Mouse (Mus musculus) thymus, adult 2 months (tissue): ENCODE results near the gene AU040320.

Source experiments
- CTCF ChIP-seq: fragments of 200-500 bp; IDR thresholded peaks from 2 replicates; pipeline ENCODE4 v1.5.1; 2012; ENCODE audit warnings: mild to moderate bottlenecking, control low read depth, low read length, moderate library complexity, borderline replicate concordance; ENCODE audit not compliant: control insufficient read depth, poor library complexity, insufficient read depth; ENCODE audit errors: extremely low read depth
- POLR2A ChIP-seq: fragments of 200-500 bp; IDR thresholded peaks from 2 replicates; pipeline ENCODE4 v1.6.1; 2012; ENCODE audit warnings: mild to moderate bottlenecking, low read length, control low read depth, moderate library complexity; ENCODE audit not compliant: control insufficient read depth, poor library complexity, insufficient read depth; ENCODE audit errors: extremely low read depth

DNA sequence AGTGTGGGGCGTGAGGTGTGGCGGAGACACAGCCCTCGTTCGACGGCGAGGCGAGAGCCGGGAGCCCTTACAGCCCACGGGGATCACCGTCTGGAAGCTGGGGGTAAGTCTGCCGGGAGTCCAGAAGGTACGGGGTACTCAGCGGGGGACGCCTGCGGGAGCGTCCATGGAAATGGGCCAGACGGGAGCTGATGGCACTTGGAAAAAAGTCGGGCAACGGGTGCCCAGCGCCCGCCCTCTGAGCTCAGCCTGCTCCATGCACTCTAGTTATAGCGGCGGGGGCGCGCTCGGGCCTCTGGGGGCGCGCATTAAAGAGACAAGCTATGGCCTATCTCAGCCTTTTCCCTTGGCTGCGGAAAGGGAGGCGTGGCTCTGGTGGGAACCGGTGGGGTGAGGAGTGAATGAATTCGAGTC, 17.3 kb upstream of the AU040320 start, which contains the start of gene Tfap2e:
- TF ChIP-seq CTCF = no peak
- no peak for TF ChIP-seq POLR2A
